Mouse (Mus musculus): ENCODE data around the gene Trim12a. TPM values are rescaled to one million over a fixed set of nuclear protein-coding genes. Genes with fewer than 3 reads are reported as not detected.

The Trim12a gene
- total RNA-seq, 2 experiments from 2014 or later = 2.3 to 2.4 TPM

Other genes with a start within 250 kb of the Trim12a start
- gene Olfr644, start 243.6 kb downstream of the Trim12a start, total RNA-seq (2021) = not detected
- not detected for gene Olfr645, start 230.0 kb downstream of the Trim12a start, total RNA-seq (2021)
- gene Olfr646, start 210.6 kb downstream of the Trim12a start, total RNA-seq (2021) = not detected
- gene Ubqln5, start 185.6 kb downstream of the Trim12a start, total RNA-seq (2021) = not detected
- gene Olfr643, start 178.1 kb downstream of the Trim12a start, total RNA-seq (2021) = not detected
- gene Ubqln3, start 172.2 kb downstream of the Trim12a start, total RNA-seq (2021) = not detected
- gene Ubqlnl, start 164.9 kb downstream of the Trim12a start, total RNA-seq (2021) = not detected
- not detected for gene Olfm5, start 150.6 kb downstream of the Trim12a start, total RNA-seq (2021)
- not detected for gene Olfr648, start 132.1 kb downstream of the Trim12a start, total RNA-seq (2021)
- not detected for gene Olfr649, start 119.5 kb downstream of the Trim12a start, total RNA-seq (2021)
- under 1 TPM in 1 of 2 experiments, not detected in 1; 0.20 TPM for gene Trim6, start 96.7 kb downstream of the Trim12a start, total RNA-seq (2021)
- gene Trim34a, start 71.0 kb downstream of the Trim12a start, total RNA-seq (2021) = 1 to 10 TPM in 1 of 2 experiments, under 1 TPM in 1; 0.67 to 1.4 TPM
- under 1 TPM; 0.62 to 0.66 TPM for gene Trim5, start 27.4 kb downstream of the Trim12a start, total RNA-seq (2021)
- under 1 TPM in 1 of 2 experiments, not detected in 1; 0.39 TPM for gene Trim34b, start 14.0 kb upstream of the Trim12a start, total RNA-seq (2021)
- gene Trim12c, start 37.9 kb upstream of the Trim12a start, total RNA-seq (2021) = 1 to 10 TPM; 1.8 to 2.0 TPM
- gene Trim30b, start 54.4 kb upstream of the Trim12a start, total RNA-seq (2021) = not detected
- gene Trim30c, start 85.4 kb upstream of the Trim12a start, total RNA-seq (2021) = not detected
- gene Trim30a, start 149.7 kb upstream of the Trim12a start, total RNA-seq (2021) = 1 to 10 TPM in 1 of 2 experiments, under 1 TPM in 1; 0.77 to 1.2 TPM
- under 1 TPM; 0.20 to 0.30 TPM for gene Trim30d, start 192.4 kb upstream of the Trim12a start, total RNA-seq (2021)
- gene Olfr651, start 234.7 kb upstream of the Trim12a start, total RNA-seq (2021) = not detected
- not detected for gene Olfr652, start 245.4 kb upstream of the Trim12a start, total RNA-seq (2021)

All from gastrocnemius, postnatal 36 days (tissue).